Mouse (Mus musculus) forebrain, postnatal 0 days (tissue): ENCODE measurements at regions not wholly inside any gene's neighbourhood (a gene's known extent, or its start where the extent isn't known, plus 50 kb on each side); places are given as distances from the start of the nearest gene placed in this dataset.

Experiments
- ATAC-seq: fragments of 200-750 bp; cut with Nextera tagmentation; 2 replicates; pipeline ENCODE4 v1.8.0; 2017; ENCODE audit warnings: mild to moderate bottlenecking, moderate library complexity
- DNase-seq: peaks from one replicate; pipeline ENCODE4 v3.0.0-alpha.2; 2015
- H3K27ac ChIP-seq: fragments of 300-500 bp; sonication (generic); 2 replicates; pipeline ENCODE4 v1.5.1; 2014; ENCODE audit warnings: low read depth, mild to moderate bottlenecking, antibody characterized with exemption, low read length, moderate library complexity, mixed read lengths
- H3K27me3 ChIP-seq: fragments of 300-500 bp; sonication (generic); 2 replicates; pipeline ENCODE4 v1.6.1; 2014; ENCODE audit warnings: mild to moderate bottlenecking, low read length, mixed read lengths; ENCODE audit not compliant: insufficient read depth
- H3K36me3 ChIP-seq: fragments of 300-500 bp; sonication (generic); 2 replicates; pipeline ENCODE4 v1.6.1; 2014; ENCODE audit warnings: mild to moderate bottlenecking, moderate library complexity; ENCODE audit not compliant: insufficient read depth
- H3K4me1 ChIP-seq: fragments of 300-500 bp; sonication (generic); 2 replicates; pipeline ENCODE4 v1.6.1; 2014; ENCODE audit warnings: antibody characterized with exemption; ENCODE audit not compliant: insufficient read depth
- H3K4me2 ChIP-seq: fragments of 300-500 bp; sonication (generic); 2 replicates; pipeline ENCODE4 v1.6.1; 2014; ENCODE audit warnings: low read depth, mild to moderate bottlenecking, moderate library complexity
- H3K4me3 ChIP-seq: fragments of 300-500 bp; sonication (generic); 2 replicates; pipeline ENCODE4 v1.5.1; 2014; ENCODE audit warnings: low read depth, low read length, mixed read lengths
- H3K9ac ChIP-seq: fragments of 300-500 bp; sonication (generic); 2 replicates; pipeline ENCODE4 v1.6.1; 2014; ENCODE audit warnings: mild to moderate bottlenecking
- H3K9me3 ChIP-seq: fragments of 300-500 bp; sonication (generic); 2 replicates; pipeline ENCODE4 v1.6.1; 2016; ENCODE audit warnings: low read length
- CTCF ChIP-seq: sonication (generic); IDR thresholded peaks from 2 replicates; pipeline ENCODE4 v1.5.1; 2016; ENCODE audit warnings: antibody characterized with exemption, control low read depth, low read depth
- WGBS: fragments of 180-500 bp; shearing (Covaris S2); extraction: QIAGEN DNeasy Blood & Tissue Kit; methylation state at CpG from one replicate; pipeline ENCODE4 v1.1.7; 2014; 5-methylcytosine and 5-hydroxymethylcytosine counted together

GRCm38 (mm10) chr15:27315964-27316745, 150.3 kb upstream of the Ank start:
- H3K9ac ChIP-seq, result no peak overlapping the region
- H3K4me1 ChIP-seq, result no peaks in the 10 kb centered on the region
- H3K27me3 ChIP-seq, result no peaks in the 10 kb centered on the region
- no peak overlapping the region for H3K27ac ChIP-seq
- H3K4me3 ChIP-seq, result no peak overlapping the region
- WGBS, result 49% methylated on average over 4 of the region's 4 CpGs
- peak; percentile 81 for DNase-seq
- no peak overlapping the region for H3K4me2 ChIP-seq
- no peaks in the 10 kb centered on the region for H3K36me3 ChIP-seq
- no peaks in the 10 kb centered on the region for H3K9me3 ChIP-seq
- peak; percentile 71 for ATAC-seq
- TF ChIP-seq CTCF, result peak; percentile 74

GRCm38 (mm10) chr15:27316746-27317129, 149.7 kb upstream of the Ank start:
- Histone ChIP-seq H3K36me3 (no peaks in the 10 kb centered on the region), H3K4me2 (no peak overlapping the region), H3K9me3 (no peaks in the 10 kb centered on the region), H3K4me3 (no peak overlapping the region), H3K27ac (no peak overlapping the region), H3K27me3 (no peaks in the 10 kb centered on the region), H3K4me1 (no peaks in the 10 kb centered on the region), H3K9ac (no peak overlapping the region)
- ATAC-seq, result peak; percentile 29
- 71% methylated on average over 1 of the region's 1 CpGs for WGBS
- TF ChIP-seq CTCF, result no peak
- DNase-seq, result no peak

- H3K4me3 ChIP-seq, result no peak overlapping the region
- H3K27ac ChIP-seq, result no peak overlapping the region
- ATAC-seq, result no peak
- H3K9ac ChIP-seq, result no peak overlapping the region
- H3K4me2 ChIP-seq, result no peak overlapping the region
- H3K4me1 ChIP-seq, result 0 out of 2 replicates have a peak, but pooled peaks cover 7% of the 10 kb centered on the region
- TF ChIP-seq CTCF, result no peak
- no peak for DNase-seq
- no peaks in the 10 kb centered on the region for H3K9me3 ChIP-seq
- H3K36me3 ChIP-seq, result no peaks in the 10 kb centered on the region
- no peaks in the 10 kb centered on the region for H3K27me3 ChIP-seq
- 75% methylated on average over 10 of the region's 10 CpGs for WGBS
These were observed 144.4 kb upstream of the Ank start for GRCm38 (mm10) chr15:27321915-27322665.

GRCm38 (mm10) chr15:27325847-27326548, 140.5 kb upstream of the Ank start:
- ATAC-seq (peak; percentile 93), DNase-seq (peak; percentile 90)
- Histone ChIP-seq H3K4me2 (peak overlapping the region; percentile 27; the same call in 1 of the 2 replicates), H3K36me3 (no peaks in the 10 kb centered on the region), H3K9me3 (no peaks in the 10 kb centered on the region), H3K27me3 (no peaks in the 10 kb centered on the region), H3K9ac (no peak overlapping the region), H3K4me1 (0 out of 2 replicates have a peak, but pooled peaks cover 7% of the 10 kb centered on the region), H3K27ac (no peak overlapping the region), H3K4me3 (no peak overlapping the region)
- peak; percentile 94 for TF ChIP-seq CTCF
- WGBS, result 15% methylated on average over 15 of the region's 15 CpGs

GRCm38 (mm10) chr15:27326549-27326876, 140.0 kb upstream of the Ank start:
- H3K27ac ChIP-seq, result no peak overlapping the region

GRCm38 (mm10) chr15:27327744-27328143, 138.7 kb upstream of the Ank start:
- Histone ChIP-seq H3K9me3 (no peaks in the 10 kb centered on the region), H3K36me3 (no peaks in the 10 kb centered on the region), H3K4me3 (no peak overlapping the region), H3K4me1 (0 out of 2 replicates have a peak, but pooled peaks cover 7% of the 10 kb centered on the region), H3K27me3 (no peaks in the 10 kb centered on the region), H3K9ac (no peak overlapping the region), H3K27ac (no peak overlapping the region), H3K4me2 (no peak overlapping the region)
- ATAC-seq, result no peak
- TF ChIP-seq CTCF, result no peak
- 89% methylated on average over 5 of the region's 5 CpGs for WGBS
- no peak for DNase-seq

More at GRCm38 (mm10) chr15:27326549-27326876, 140.0 kb upstream of the Ank start:
- no peak overlapping the region for H3K9ac ChIP-seq
- ATAC-seq, result peak; percentile 37
- 0 out of 2 replicates have a peak, but pooled peaks cover 7% of the 10 kb centered on the region for H3K4me1 ChIP-seq
- no peaks in the 10 kb centered on the region for H3K36me3 ChIP-seq
- no peaks in the 10 kb centered on the region for H3K27me3 ChIP-seq
- H3K4me3 ChIP-seq, result no peak overlapping the region
- H3K9me3 ChIP-seq, result no peaks in the 10 kb centered on the region
- H3K4me2 ChIP-seq, result no peak overlapping the region
- no peak for TF ChIP-seq CTCF
- 44% methylated on average over 5 of the region's 5 CpGs for WGBS
- DNase-seq, result no peak
